Mouse (Mus musculus): ENCODE measurements around the gene Lbh.

- TF ChIP-seq TAL1 (IDR thresholded peaks at IDR 0.05; ENCODE audit: low read length) = no peak
- no peak for TF ChIP-seq GATA1 (IDR thresholded peaks at IDR 0.05; ENCODE audit: low read length)
Observed at GRCm38 (mm10) chr17:72898775-72899174, 19.3 kb upstream of the Lbh start.

Data from erythroblast, embryonic 14.5 days (primary cell).